Mouse (Mus musculus) kidney, adult 9 months (tissue): ENCODE results near the gene Eif6.

Source experiments
- DNase-seq: peaks from one replicate; pipeline ENCODE4 v3.0.0; 2022

Gene Eif6

DNA sequence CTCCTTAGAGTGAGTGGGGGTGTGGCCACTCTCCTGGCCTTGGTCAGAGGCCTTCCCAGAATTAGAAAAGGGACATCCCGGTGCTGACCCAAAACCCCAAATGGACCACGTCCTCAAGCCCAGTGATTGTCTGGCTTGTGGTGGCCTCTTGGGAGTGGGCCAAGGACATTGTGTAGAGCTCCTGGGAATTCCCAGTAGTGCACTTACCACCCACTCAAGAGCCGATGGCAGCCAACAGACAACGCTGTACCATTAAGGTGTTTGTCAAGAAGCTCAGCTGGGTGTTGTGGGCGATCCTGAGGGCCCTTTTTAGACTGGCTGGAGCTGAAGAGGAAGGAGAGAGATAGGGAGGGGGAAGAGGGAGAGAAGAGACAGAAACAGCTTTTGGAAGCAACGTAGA lies 42.2 kb downstream of the Eif6 start:
- DNase-seq = no peak

DNA sequence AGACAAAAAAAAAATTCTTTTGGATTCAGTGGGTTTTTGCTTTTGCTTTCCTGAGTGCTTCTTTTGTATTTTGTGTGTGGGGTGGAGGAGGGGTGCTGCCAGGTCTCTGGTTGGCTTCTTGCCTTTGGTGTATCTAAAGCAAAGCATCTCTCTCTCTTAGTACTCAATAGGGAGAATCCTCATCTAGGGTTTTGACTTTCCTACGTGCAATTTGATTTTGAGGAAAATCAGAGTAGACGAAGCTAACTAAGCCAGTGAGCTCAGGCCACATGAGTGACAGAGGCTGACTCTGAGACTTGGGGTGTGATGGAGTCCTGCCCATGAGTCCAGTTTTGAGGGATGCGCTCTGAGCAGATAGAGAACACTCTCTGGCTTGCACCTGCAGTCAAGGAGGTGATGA lies 47.2 kb downstream of the Eif6 start:
- no peak for DNase-seq

GRCm38 (mm10) chr2:155779066-155779465 lies 47.7 kb downstream of the Eif6 start:
- DNase-seq = no peak

GRCm38 (mm10) chr2:155778004-155778403 lies 48.7 kb downstream of the Eif6 start:
- DNase-seq = no peak

GRCm38 (mm10) chr2:155777688-155777985 lies 49.1 kb downstream of the Eif6 start:
- DNase-seq = no peak

DNA sequence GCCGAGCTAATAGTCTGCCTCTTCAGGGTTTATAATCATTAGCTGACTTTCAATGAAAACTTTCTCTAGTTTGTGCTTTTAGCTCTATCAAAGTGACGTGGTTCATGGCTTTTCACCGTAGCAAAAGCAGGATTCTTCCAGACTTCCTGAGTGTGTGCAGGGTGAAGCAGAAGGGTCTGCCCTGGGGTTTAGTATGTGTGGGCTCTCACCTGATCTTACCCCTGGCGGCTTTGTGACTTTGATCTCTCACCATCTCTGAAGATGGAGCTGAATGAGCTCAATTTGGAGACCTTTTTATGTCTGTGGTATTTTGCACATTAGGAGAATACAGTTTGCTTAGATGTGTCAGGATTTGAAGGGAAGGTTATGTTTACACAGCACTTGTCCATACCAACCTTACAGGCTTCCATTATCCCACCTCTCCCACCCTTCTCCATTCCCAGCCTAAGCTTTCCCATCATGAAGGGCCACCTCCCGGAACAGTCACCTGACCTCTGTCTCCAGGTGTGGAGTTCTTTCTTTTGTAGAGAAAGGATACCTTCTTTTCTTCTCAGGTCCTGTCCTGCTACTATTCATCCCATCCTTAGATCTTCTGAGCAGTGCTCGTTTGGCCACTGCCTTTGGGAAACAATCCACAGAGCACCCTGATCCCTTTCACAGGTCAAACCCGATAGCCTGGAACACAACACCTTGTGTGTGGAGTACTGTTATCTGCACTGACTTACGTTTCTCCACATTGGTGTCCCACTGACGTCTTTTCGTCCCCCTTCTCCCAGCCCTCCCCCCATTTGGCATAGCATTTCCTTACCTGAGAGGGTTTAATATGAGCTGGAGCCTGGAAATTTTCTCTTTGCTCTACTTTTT lies 49.7 kb downstream of the Eif6 start:
- DNase-seq = no peak

- peak; percentile 27 for DNase-seq
These were observed 51.0 kb downstream of the Eif6 start for GRCm38 (mm10) chr2:155775685-155776263.

- no peak for DNase-seq
These were observed 51.6 kb downstream of the Eif6 start, which contains the start of gene Mmp24 for GRCm38 (mm10) chr2:155774927-155775684. TSS of gene Mmp24 (plus strand) at chr2:155775342.

DNA sequence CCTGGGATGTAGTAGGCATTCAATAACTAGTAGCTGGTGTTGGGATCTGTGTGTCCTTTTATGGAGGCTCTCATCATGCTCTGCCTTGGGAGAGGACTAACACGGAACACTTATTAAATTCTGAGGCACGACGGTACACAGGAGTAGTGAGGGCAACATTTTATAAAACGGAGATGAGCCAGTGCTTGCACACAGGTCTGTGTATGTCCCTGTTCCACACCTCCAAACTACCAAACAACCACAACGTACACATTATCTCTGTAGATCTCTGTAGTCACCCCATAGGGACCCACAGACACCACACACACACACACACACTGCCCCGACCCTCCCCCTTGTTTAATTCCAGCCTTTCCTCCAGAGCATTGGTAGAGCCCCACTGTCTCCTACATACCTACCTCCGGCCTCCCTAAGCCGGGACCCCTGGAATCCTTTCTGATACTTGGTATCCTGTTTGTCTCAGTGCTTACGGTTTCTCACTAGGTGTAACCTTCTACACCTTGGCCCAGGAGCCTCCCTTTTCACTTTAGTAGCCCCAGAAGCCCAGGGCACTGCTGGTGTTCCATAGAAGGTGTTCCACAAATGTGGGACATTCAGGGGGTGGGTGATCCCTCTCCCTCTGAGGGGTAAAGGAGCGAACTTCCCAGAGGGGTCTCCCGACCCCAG lies 52.3 kb downstream of the Eif6 start:
- no peak for DNase-seq

DNA sequence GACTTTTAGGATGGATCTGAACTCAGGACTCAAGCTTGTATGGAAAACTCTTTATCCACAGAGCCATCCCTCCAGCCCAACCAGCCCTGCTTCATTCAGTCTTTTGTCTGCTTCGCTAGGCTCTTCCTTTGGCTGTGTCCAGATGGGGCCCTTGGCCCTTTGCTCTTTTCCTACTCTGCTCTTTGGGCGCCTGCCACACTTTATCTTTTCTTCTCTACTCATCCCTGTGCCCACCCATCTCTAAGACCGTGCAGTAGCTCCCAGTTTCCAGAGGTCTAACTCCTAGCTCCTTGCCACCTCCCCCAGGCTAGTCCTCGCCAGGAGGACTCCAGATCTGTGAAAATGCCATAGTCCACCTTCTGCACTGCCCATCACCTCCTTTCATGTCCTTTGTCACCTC lies 53.1 kb downstream of the Eif6 start:
- DNase-seq = no peak
